Mouse (Mus musculus) MEL (cell line): ENCODE results near the gene Slc12a8. TPM values are rescaled to one million over a fixed set of nuclear protein-coding genes. Genes with fewer than 3 reads are reported as not detected.

Source experiments
- DNase-seq: peaks from one replicate; pipeline ENCODE4 v3.0.0; 2011; ENCODE audit warnings: low read depth, low spot score
- H3K27ac ChIP-seq: 2 replicates; pipeline ENCODE4 v1.5.1; 2012; ENCODE audit warnings: low read depth, mild to moderate bottlenecking, control low read depth, low read length, moderate library complexity; ENCODE audit not compliant: control insufficient read depth
- H3K27me3 ChIP-seq, 2 experiments: fragments of 150-350 bp in 1 of 2; sonication (generic) in 1 of 2; 2 replicates each; pipeline ENCODE4 v1.6.1; 2012; ENCODE audit warnings: low read length in 2 of 2, mild to moderate bottlenecking in 2 of 2, improper control_type of control experiment in 1 of 2, moderate library complexity in 1 of 2; ENCODE audit not compliant: insufficient read depth in 2 of 2, control insufficient read depth in 1 of 2
- H3K36me3 ChIP-seq, 2 experiments: 2 replicates each; pipeline ENCODE4 v1.6.1; 2012 to 2014; ENCODE audit warnings: low read length in 2 of 2, improper control_type of control experiment in 1 of 2, inconsistent platforms in 1 of 2, mild to moderate bottlenecking in 1 of 2; ENCODE audit not compliant: insufficient read depth in 2 of 2, control insufficient read depth in 1 of 2
- H3K4me1 ChIP-seq, 2 experiments: fragments of 150-350 bp in 1 of 2; sonication (generic) in 1 of 2; 2 replicates each; pipeline ENCODE4 v1.6.1; 2012; ENCODE audit warnings: low read length in 2 of 2, improper control_type of control experiment in 1 of 2, mild to moderate bottlenecking in 1 of 2; ENCODE audit not compliant: insufficient read depth in 2 of 2, control insufficient read depth in 1 of 2
- H3K4me3 ChIP-seq, 2 experiments: fragments of 150-350 bp in 1 of 2; sonication (generic) in 1 of 2; 2 replicates each; pipeline ENCODE4 v1.5.1; 2012; ENCODE audit warnings: low read depth in 2 of 2, low read length in 2 of 2, mild to moderate bottlenecking in 2 of 2, moderate library complexity in 2 of 2, control low read depth in 1 of 2, improper control_type of control experiment in 1 of 2; ENCODE audit not compliant: control insufficient read depth in 1 of 2, insufficient read depth in 1 of 2
- H3K79me2 ChIP-seq: 2 replicates; pipeline ENCODE4 v1.6.1; 2012; ENCODE audit warnings: mild to moderate bottlenecking, low read length, moderate library complexity; ENCODE audit not compliant: control insufficient read depth, poor library complexity, insufficient read depth
- H3K9ac ChIP-seq: 2 replicates; pipeline ENCODE4 v1.6.1; 2012; ENCODE audit warnings: low read depth, mild to moderate bottlenecking, control low read depth, low read length, moderate library complexity; ENCODE audit not compliant: control insufficient read depth, poor library complexity, severe bottlenecking
- H3K9me3 ChIP-seq: fragments of 150-350 bp; sonication (generic); replicated peaks from 2 replicates; pipeline ENCODE4 v1.6.1; 2012; ENCODE audit warnings: mild to moderate bottlenecking, low read length, improper control_type of control experiment, moderate library complexity; ENCODE audit not compliant: insufficient read depth
- BHLHE40 ChIP-seq: IDR thresholded peaks from 2 replicates; pipeline ENCODE4 v1.6.1; 2012; ENCODE audit warnings: low read depth, mild to moderate bottlenecking, inconsistent platforms, low read length, improper control_type of control experiment, borderline replicate concordance
- CHD1 ChIP-seq: IDR thresholded peaks from 2 replicates; pipeline ENCODE4 v1.6.1; 2012; ENCODE audit warnings: low read depth, mild to moderate bottlenecking, inconsistent platforms, low read length, improper control_type of control experiment
- CTCF ChIP-seq, 3 experiments: IDR thresholded peaks in 2 of 3; conservative IDR thresholded peaks in 1 of 3; 2 replicates each; pipeline ENCODE4 v1.5.1; 2011 to 2012; ENCODE audit warnings: low read length in 3 of 3, low read depth in 2 of 3, mild to moderate bottlenecking in 2 of 3, improper control_type of control experiment in 1 of 3, inconsistent platforms in 1 of 3, mixed read lengths in 1 of 3, moderate library complexity in 1 of 3; ENCODE audit not compliant: control insufficient read depth in 1 of 3, insufficient read depth in 1 of 3, poor library complexity in 1 of 3, severe bottlenecking in 1 of 3
- E2F4 ChIP-seq: IDR thresholded peaks from 2 replicates; pipeline ENCODE4 v1.6.1; 2011; ENCODE audit warnings: low read depth, low read length, improper control_type of control experiment, borderline replicate concordance
- EP300 ChIP-seq, 2 experiments: IDR thresholded peaks; 2 replicates each; pipeline ENCODE4 v1.6.1; 2011; ENCODE audit warnings: improper control_type of control experiment in 2 of 2, low read length in 2 of 2, low read depth in 1 of 2, mild to moderate bottlenecking in 1 of 2
- HCFC1 ChIP-seq: IDR thresholded peaks from 2 replicates; pipeline ENCODE4 v1.6.1; 2012; ENCODE audit warnings: low read depth, mild to moderate bottlenecking, inconsistent platforms, low read length, improper control_type of control experiment, moderate library complexity
- MAFK ChIP-seq: IDR thresholded peaks from 2 replicates; pipeline ENCODE4 v1.6.1; 2011; ENCODE audit warnings: low read depth, mild to moderate bottlenecking, low read length, improper control_type of control experiment, borderline replicate concordance
- MEF2A ChIP-seq: IDR thresholded peaks from 2 replicates; pipeline ENCODE4 v1.6.1; 2014; ENCODE audit warnings: low read depth, mild to moderate bottlenecking, inconsistent platforms, low read length, improper control_type of control experiment; ENCODE audit not compliant: poor library complexity, insufficient replicate concordance, severe bottlenecking; ENCODE audit errors: extremely low read depth
- MXI1 ChIP-seq: IDR thresholded peaks from 2 replicates; pipeline ENCODE4 v1.6.1; 2011; ENCODE audit warnings: mild to moderate bottlenecking, low read depth, low read length, improper control_type of control experiment
- MYB ChIP-seq: IDR thresholded peaks from 2 replicates; pipeline ENCODE4 v1.6.1; 2011; ENCODE audit warnings: mild to moderate bottlenecking, low read depth, low read length, improper control_type of control experiment
- MYC ChIP-seq: IDR thresholded peaks from 2 replicates; pipeline ENCODE4 v1.6.1; 2011; ENCODE audit warnings: low read depth, mild to moderate bottlenecking, low read length, improper control_type of control experiment, moderate library complexity
- NRF1 ChIP-seq: IDR thresholded peaks from 2 replicates; pipeline ENCODE4 v1.6.1; 2014; ENCODE audit warnings: low read depth, mild to moderate bottlenecking, inconsistent platforms, low read length, improper control_type of control experiment, moderate library complexity; ENCODE audit not compliant: poor library complexity, insufficient read depth, severe bottlenecking
- POLR2AphosphoS2 ChIP-seq: IDR thresholded peaks from 2 replicates; pipeline ENCODE4 v1.6.1; 2011; ENCODE audit warnings: low read length, improper control_type of control experiment
- RAD21 ChIP-seq: IDR thresholded peaks from 2 replicates; pipeline ENCODE4 v1.6.1; 2011; ENCODE audit warnings: mild to moderate bottlenecking, low read depth, low read length, improper control_type of control experiment
- SIN3A ChIP-seq: IDR thresholded peaks from 2 replicates; pipeline ENCODE4 v1.6.1; 2012; ENCODE audit warnings: low read length, improper control_type of control experiment, inconsistent platforms
- TAL1 ChIP-seq: IDR thresholded peaks from 2 replicates; pipeline ENCODE4 v1.6.1; 2012; ENCODE audit warnings: mild to moderate bottlenecking, inconsistent platforms, low read length, moderate library complexity, mixed read lengths
- USF1 ChIP-seq: IDR thresholded peaks from 2 replicates; pipeline ENCODE4 v1.6.1; 2014; ENCODE audit warnings: low read depth, mild to moderate bottlenecking, inconsistent platforms, low read length, improper control_type of control experiment, moderate library complexity
- polyA plus RNA-seq, 2 experiments: library from polyadenylated mRNA; stranded (reverse) in 1 of 2; unstranded in 1 of 2; fragments of >175 nt in 1 of 2; fragments of >200 nt in 1 of 2; gene quantifications; 2 replicates each; pipeline versions ENCODE4 v1.2.1 to v1.2.4; 2012; ENCODE audit warnings: low replicate concordance in 2 of 2, low read depth in 1 of 2; ENCODE audit not compliant: insufficient read length in 2 of 2, insufficient read depth in 1 of 2, missing spikeins in 1 of 2
- total RNA-seq: library from RNA; depleted of rRNA; stranded (reverse); fragments of 300-350 nt; gene quantifications from 2 replicates; pipeline ENCODE4 v1.2.3, GENCODE M21; 2012

The Slc12a8 gene
- total and polyA plus RNA-seq, 3 experiments, result 0.29 TPM; not detected in 2

GRCm38 (mm10) chr16:33522516-33522915 is 5.4 kb downstream of the Slc12a8 start:
- peaks cover 0 to 4% of the 10 kb centered on the region in 2 experiments; a peak in 3 of 4 replicates for H3K27me3 ChIP-seq
- no peak overlapping the region for H3K9ac ChIP-seq
- no peak for DNase-seq
- H3K36me3 ChIP-seq, result no peaks in the 10 kb centered on the region
- H3K79me2 ChIP-seq, result no peaks in the 10 kb centered on the region
- no peak overlapping the region for H3K4me3 ChIP-seq
- no peak for TF ChIP-seq POLR2AphosphoS2
- TF ChIP-seq SIN3A, result no peak
- no peak for TF ChIP-seq MYC
- TF ChIP-seq CHD1, result no peak
- TF ChIP-seq MYB, result no peak
- TF ChIP-seq BHLHE40, result no peak
- TF ChIP-seq E2F4, result no peak
- no peak for TF ChIP-seq USF1
- H3K4me1 ChIP-seq, result no peaks in the 10 kb centered on the region
- no peak overlapping the region for H3K27ac ChIP-seq
- no peaks in the 10 kb centered on the region for H3K9me3 ChIP-seq

- no peaks in the 10 kb centered on the region for H3K9me3 ChIP-seq
- H3K79me2 ChIP-seq, result no peaks in the 10 kb centered on the region
- H3K27ac ChIP-seq, result no peak overlapping the region
- TF ChIP-seq EP300 (IDR thresholded peaks at IDR 0.05; ENCODE audit: low read depth in 1 of 2, low read length in 2 of 2), result no peak
- no peak for TF ChIP-seq MYB
- no peak for TF ChIP-seq BHLHE40
- TF ChIP-seq MXI1, result no peak
- no peak for TF ChIP-seq MEF2A
- TF ChIP-seq E2F4, result no peak
- no peak for TF ChIP-seq RAD21
- no peak for TF ChIP-seq TAL1
- TF ChIP-seq NRF1, result no peak
- TF ChIP-seq MYC, result no peak
- no peak for TF ChIP-seq USF1
- no peak for TF ChIP-seq MAFK
- TF ChIP-seq HCFC1, result no peak
- TF ChIP-seq CHD1, result no peak
- no peak for TF ChIP-seq CTCF (IDR thresholded peaks at IDR 0.05 in 2 of 3, conservative IDR thresholded peaks at IDR 0.05 in 1 of 3; ENCODE audit: control insufficient read depth in 1 of 3, insufficient read depth in 1 of 3, low read depth in 2 of 3, low read length in 3 of 3, poor library complexity in 1 of 3, severe bottlenecking in 1 of 3)
- peaks cover 0 to 5% of the 10 kb centered on the region in 2 experiments; a peak in 3 of 4 replicates for H3K27me3 ChIP-seq
- H3K4me1 ChIP-seq, result no peaks in the 10 kb centered on the region
- DNase-seq, result no peak
- H3K9ac ChIP-seq, result no peak overlapping the region
- no peak overlapping the region for H3K4me3 ChIP-seq
- no peaks in the 10 kb centered on the region for H3K36me3 ChIP-seq
These were observed 6.4 kb downstream of the Slc12a8 start for GRCm38 (mm10) chr16:33523571-33523970.
